Mouse (Mus musculus): ENCODE data around the gene Dnajc5. TPM values are rescaled to one million over a fixed set of nuclear protein-coding genes. Genes with fewer than 3 reads are reported as not detected.

The Dnajc5 gene
- total RNA-seq, 2 experiments from 2014 or later, result 25.0 to 40.0 TPM

GRCm38 (mm10) chr2:181571941-181572670 lies 51.8 kb downstream of the Dnajc5 start:
- ATAC-seq (replicated peaks; ENCODE audit: poor library complexity), result no peak

GRCm38 (mm10) chr2:181572921-181573920 lies 52.9 kb downstream of the Dnajc5 start:
- ATAC-seq (replicated peaks; ENCODE audit: poor library complexity), result no peak

- ATAC-seq (replicated peaks; ENCODE audit: poor library complexity), result no peak
Observed at GRCm38 (mm10) chr2:181573961-181574360, 53.7 kb downstream of the Dnajc5 start.

GRCm38 (mm10) chr2:181574921-181575545 lies 54.7 kb downstream of the Dnajc5 start:
- no peak for ATAC-seq (replicated peaks; ENCODE audit: poor library complexity)

- ATAC-seq (replicated peaks; ENCODE audit: poor library complexity), result no peak
Observed at GRCm38 (mm10) chr2:181576613-181577012, 56.3 kb downstream of the Dnajc5 start.

GRCm38 (mm10) chr2:181577126-181577525 lies 56.8 kb downstream of the Dnajc5 start:
- ATAC-seq (replicated peaks; ENCODE audit: poor library complexity), result no peak

- peak; percentile 45 for ATAC-seq (replicated peaks; ENCODE audit: poor library complexity)
Observed at GRCm38 (mm10) chr2:181577981-181578581, 57.8 kb downstream of the Dnajc5 start.

- ATAC-seq (replicated peaks; ENCODE audit: poor library complexity), result no peak
Observed at GRCm38 (mm10) chr2:181578790-181579618, 58.7 kb downstream of the Dnajc5 start.

GRCm38 (mm10) chr2:181579681-181580080 lies 59.4 kb downstream of the Dnajc5 start:
- no peak for ATAC-seq (replicated peaks; ENCODE audit: poor library complexity)

- ATAC-seq (replicated peaks; ENCODE audit: poor library complexity), result no peak
Observed at GRCm38 (mm10) chr2:181580131-181580772, 60.0 kb downstream of the Dnajc5 start.

GRCm38 (mm10) chr2:181581016-181581401 lies 60.7 kb downstream of the Dnajc5 start:
- ATAC-seq (replicated peaks; ENCODE audit: poor library complexity), result peak; percentile 73

- ATAC-seq (replicated peaks; ENCODE audit: poor library complexity), result peak; percentile 60
Observed at GRCm38 (mm10) chr2:181581402-181582120, 61.3 kb downstream of the Dnajc5 start.

- ATAC-seq (replicated peaks; ENCODE audit: poor library complexity), result no peak
Observed at GRCm38 (mm10) chr2:181582358-181582757, 62.1 kb downstream of the Dnajc5 start.

GRCm38 (mm10) chr2:181582939-181583338 lies 62.7 kb downstream of the Dnajc5 start:
- no peak for ATAC-seq (replicated peaks; ENCODE audit: poor library complexity)

- ATAC-seq (replicated peaks; ENCODE audit: poor library complexity), result no peak
Observed at GRCm38 (mm10) chr2:181583460-181584257, 63.4 kb downstream of the Dnajc5 start.

- ATAC-seq (replicated peaks; ENCODE audit: poor library complexity), result no peak
Observed at GRCm38 (mm10) chr2:181584411-181584942, 64.2 kb downstream of the Dnajc5 start, which contains the start of gene Uckl1. Gene Uckl1 (minus strand): TSS chr2:181584892.

GRCm38 (mm10) chr2:181585506-181585905 lies 65.2 kb downstream of the Dnajc5 start:
- no peak for ATAC-seq (replicated peaks; ENCODE audit: poor library complexity)

- ATAC-seq (replicated peaks; ENCODE audit: poor library complexity), result no peak
Observed at GRCm38 (mm10) chr2:181586124-181586523, 65.8 kb downstream of the Dnajc5 start.
